Mouse (Mus musculus) ovary, adult 18-20 months (tissue): ENCODE data around the gene Lamtor4.

Experiments
- DNase-seq: peaks from one replicate; pipeline ENCODE4 v3.0.0; 2022; ENCODE audit warnings: low spot score, mixed read lengths

The Lamtor4 gene

GRCm38 (mm10) chr5:138299613-138300012, 44.3 kb downstream of the Lamtor4 start:
- no peak for DNase-seq
